Mouse (Mus musculus): ENCODE measurements around the gene Gcgr.
"Not testable (repeated sequence)": the region's sequence is repeated elsewhere in the genome, so short reads cannot be mapped to it uniquely, and the experiment has no call there.

GRCm38 (mm10) chr11:120558843-120559242 lies 28.3 kb downstream of the Gcgr start:
- not testable (repeated sequence) for TF ChIP-seq CTCF (IDR thresholded peaks at IDR 0.05; ENCODE audit: extremely low read depth, insufficient read length, insufficient replicate concordance, low read depth, low read length); POLR2A (IDR thresholded peaks at IDR 0.05; ENCODE audit: low read depth, low read length)

All from small intestine, adult 2 months (tissue).